Mouse (Mus musculus) myocyte (in vitro differentiated cells): ENCODE results near the gene Klhl9.

Experiments
- CEBPB ChIP-seq: IDR thresholded peaks from 2 replicates; pipeline ENCODE4 v1.6.1; 2011; ENCODE audit warnings: mild to moderate bottlenecking, moderate library complexity; ENCODE audit not compliant: poor library complexity, insufficient read depth, severe bottlenecking
- E2F4 ChIP-seq: IDR thresholded peaks from one replicate; pipeline ENCODE4 v1.6.1; 2011; ENCODE audit warnings: mild to moderate bottlenecking, control low read depth, moderate library complexity; ENCODE audit not compliant: insufficient read depth
- MAX ChIP-seq: IDR thresholded peaks from one replicate; pipeline ENCODE4 v1.6.1; 2011; ENCODE audit warnings: low read depth, mild to moderate bottlenecking, control low read depth
- MYOG ChIP-seq, 3 experiments: IDR thresholded peaks; one replicate each; pipeline ENCODE4 v1.6.1; 2011; ENCODE audit warnings: control low read depth in 2 of 3, low read depth in 2 of 3, mild to moderate bottlenecking in 2 of 3; ENCODE audit not compliant: insufficient read length in 2 of 3, control insufficient read depth in 1 of 3, insufficient read depth in 1 of 3
- POLR2A ChIP-seq: IDR thresholded peaks from one replicate; pipeline ENCODE4 v1.6.1; 2011; ENCODE audit warnings: low read depth, mild to moderate bottlenecking, control low read depth, moderate library complexity; ENCODE audit not compliant: insufficient read length
- SRF ChIP-seq: IDR thresholded peaks from one replicate; pipeline ENCODE4 v1.6.1; 2011; ENCODE audit warnings: low read depth; ENCODE audit not compliant: control insufficient read depth, insufficient read length
- TCF12 ChIP-seq: IDR thresholded peaks from one replicate; pipeline ENCODE4 v1.6.1; 2011; ENCODE audit warnings: mild to moderate bottlenecking, control low read depth; ENCODE audit not compliant: poor library complexity, insufficient read depth, severe bottlenecking
- TCF3 ChIP-seq: IDR thresholded peaks from one replicate; pipeline ENCODE4 v1.6.1; 2011; ENCODE audit warnings: low read depth, control low read depth; ENCODE audit not compliant: insufficient read length
- USF1 ChIP-seq: IDR thresholded peaks from one replicate; pipeline ENCODE4 v1.6.1; 2011; ENCODE audit warnings: low read depth, mild to moderate bottlenecking, control low read depth, moderate library complexity

DNA sequence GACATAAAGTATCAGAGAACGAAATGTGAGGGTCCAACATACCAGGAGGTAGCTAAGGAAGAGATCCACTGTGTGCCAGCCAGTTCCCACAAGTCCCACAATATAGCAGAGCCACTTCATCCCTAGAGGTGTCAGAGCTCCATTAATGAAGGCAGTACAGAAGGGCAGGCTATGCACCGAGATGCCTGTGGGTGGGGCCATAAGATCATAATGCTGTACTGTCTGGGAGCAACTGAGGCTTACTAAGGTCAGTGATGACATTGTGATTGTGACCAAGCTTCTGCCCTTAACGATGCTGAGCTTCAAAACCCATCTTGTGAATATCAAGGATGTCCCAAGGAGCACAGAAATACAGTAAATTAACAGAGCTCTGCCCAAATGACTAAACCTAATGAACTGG, 21.9 kb upstream of the Klhl9 start:
- TF ChIP-seq TCF12 = no peak
- TF ChIP-seq USF1 = no peak
- TF ChIP-seq MYOG (IDR thresholded peaks at IDR 0.05; ENCODE audit: control insufficient read depth in 1 of 3, insufficient read depth in 1 of 3, insufficient read length in 2 of 3, low read depth in 2 of 3) = no peak
- no peak for TF ChIP-seq POLR2A
- no peak for TF ChIP-seq CEBPB
- no peak for TF ChIP-seq MAX
- TF ChIP-seq SRF = no peak
- no peak for TF ChIP-seq TCF3
- no peak for TF ChIP-seq E2F4
